Mouse (Mus musculus): ENCODE data around the gene Slc18a2. TPM values are rescaled to one million over a fixed set of nuclear protein-coding genes. Genes with fewer than 3 reads are reported as not detected.

The Slc18a2 gene
- not detected in 2 replicates for polyA plus RNA-seq (2012; ENCODE audit: insufficient read depth, insufficient read length, low replicate concordance, missing spikeins)

DNA sequence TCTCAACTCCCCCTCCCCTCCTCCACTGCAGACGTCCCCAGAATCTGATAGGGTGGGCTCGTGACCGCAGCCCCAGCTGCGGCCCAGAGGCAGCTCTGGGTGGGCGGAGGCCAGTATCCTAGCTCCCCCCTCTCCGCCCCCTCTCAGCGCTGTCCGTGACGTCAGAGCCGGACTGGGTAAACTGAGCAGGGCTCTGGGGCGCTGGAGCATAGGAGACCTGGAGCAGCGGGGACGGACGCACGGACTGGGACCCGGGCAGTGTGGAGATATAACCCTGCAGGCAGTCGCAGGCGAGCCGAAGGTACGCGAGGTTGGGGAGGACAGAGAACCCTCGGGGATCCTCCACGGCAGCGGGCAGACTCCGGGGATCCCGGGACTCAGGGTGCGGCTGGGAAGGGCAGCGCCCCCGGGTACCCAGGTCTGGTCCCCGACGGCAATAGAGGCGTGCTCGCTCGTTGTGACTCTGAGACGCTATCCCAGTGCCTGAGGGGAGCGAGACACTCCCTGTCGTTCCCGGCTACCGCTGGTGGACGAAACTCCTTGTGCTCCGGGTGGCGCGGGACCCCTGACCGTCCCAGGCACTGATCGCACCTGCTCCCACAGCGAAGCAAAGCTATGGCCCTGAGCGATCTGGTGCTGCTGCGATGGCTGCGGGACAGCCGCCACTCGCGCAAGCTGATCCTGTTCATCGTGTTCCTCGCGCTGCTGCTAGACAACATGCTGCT lies at the start of gene Slc18a2:
Gene Slc18a2 (plus strand): TSS at position 179 of the 725 bp plus-strand sequence.
- TF ChIP-seq CTCF (IDR thresholded peaks at IDR 0.05; ENCODE audit: insufficient read depth, low read depth, low read length) (no peak), POLR2A (IDR thresholded peaks at IDR 0.05; ENCODE audit: insufficient read depth, low read depth, low read length) (no peak)
- WGBS, result 6% methylated on average over 55 of the region's 55 CpGs
- H3K4me1 ChIP-seq (ENCODE audit: control insufficient read depth, insufficient read depth, low read length), result peaks cover 21% of the 10 kb centered on the region
- H3K4me3 ChIP-seq (ENCODE audit: insufficient read depth, low read depth, low read length), result peak within 1 kb of the TSS; percentile 38
- H3K27ac ChIP-seq (ENCODE audit: insufficient read depth, low read depth, low read length), result no peak within 1 kb of the TSS

DNA sequence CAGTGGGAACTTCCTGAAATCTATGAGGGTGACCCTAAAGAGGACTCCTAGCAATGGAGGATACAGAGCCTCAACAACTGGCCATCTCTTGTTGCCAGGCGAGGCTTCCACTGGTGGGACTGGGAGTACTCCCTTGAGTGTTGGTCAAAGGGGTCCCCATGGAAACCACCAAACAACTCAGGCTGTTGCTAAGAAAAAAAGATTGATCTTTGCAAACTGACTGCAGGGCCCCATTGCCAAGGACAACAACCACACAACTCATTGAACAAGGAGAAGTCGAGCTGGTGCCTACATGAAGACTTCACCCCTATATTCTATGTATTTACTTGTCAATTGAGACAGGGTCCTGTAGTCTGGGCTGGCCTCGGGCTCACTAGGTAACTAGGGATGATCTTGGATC lies 43.8 kb upstream of the Slc18a2 start:
- no peak overlapping the region for H3K27ac ChIP-seq (ENCODE audit: insufficient read depth, low read depth, low read length)
- H3K4me3 ChIP-seq (ENCODE audit: insufficient read depth, low read depth, low read length), result no peak overlapping the region
- no peak for TF ChIP-seq CTCF (IDR thresholded peaks at IDR 0.05; ENCODE audit: insufficient read depth, low read depth, low read length)
- TF ChIP-seq POLR2A (IDR thresholded peaks at IDR 0.05; ENCODE audit: insufficient read depth, low read depth, low read length), result no peak
- no peaks in the 10 kb centered on the region for H3K4me1 ChIP-seq (ENCODE audit: control insufficient read depth, insufficient read depth, low read length)
- 90% methylated on average over 3 of the region's 3 CpGs for WGBS

DNA sequence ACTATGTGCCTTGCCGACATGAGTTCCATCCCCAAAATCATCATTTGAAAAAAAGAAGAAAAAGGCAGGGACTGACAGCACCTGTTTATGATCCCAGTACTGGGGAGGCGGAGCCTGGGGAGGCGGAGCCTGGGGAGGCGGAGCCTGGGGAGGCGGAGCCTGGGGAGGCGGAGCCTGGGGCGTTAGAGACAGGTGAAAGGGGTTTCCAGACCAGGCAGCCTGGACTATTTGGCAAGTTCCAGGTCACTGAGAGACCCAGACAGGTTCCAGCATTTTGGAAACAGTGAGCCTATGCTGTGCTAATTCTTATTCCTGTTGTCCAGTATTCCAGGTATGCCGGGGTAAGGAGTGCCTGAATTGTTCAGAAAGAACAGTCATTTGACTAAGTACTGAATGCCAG lies 41.7 kb upstream of the Slc18a2 start, which contains the start of gene Kcnk18:
Gene Kcnk18 (plus strand): TSS at position 224 of the 400 bp plus-strand sequence.
- 92% methylated on average over 8 of the region's 8 CpGs for WGBS
- H3K4me1 ChIP-seq (ENCODE audit: control insufficient read depth, insufficient read depth, low read length), result no peaks in the 10 kb centered on the region
- H3K4me3 ChIP-seq (ENCODE audit: insufficient read depth, low read depth, low read length), result no peak within 1 kb of the TSS
- no peak within 1 kb of the TSS for H3K27ac ChIP-seq (ENCODE audit: insufficient read depth, low read depth, low read length)
- TF ChIP-seq POLR2A (IDR thresholded peaks at IDR 0.05; ENCODE audit: insufficient read depth, low read depth, low read length), result no peak
- TF ChIP-seq CTCF (IDR thresholded peaks at IDR 0.05; ENCODE audit: insufficient read depth, low read depth, low read length), result no peak

DNA sequence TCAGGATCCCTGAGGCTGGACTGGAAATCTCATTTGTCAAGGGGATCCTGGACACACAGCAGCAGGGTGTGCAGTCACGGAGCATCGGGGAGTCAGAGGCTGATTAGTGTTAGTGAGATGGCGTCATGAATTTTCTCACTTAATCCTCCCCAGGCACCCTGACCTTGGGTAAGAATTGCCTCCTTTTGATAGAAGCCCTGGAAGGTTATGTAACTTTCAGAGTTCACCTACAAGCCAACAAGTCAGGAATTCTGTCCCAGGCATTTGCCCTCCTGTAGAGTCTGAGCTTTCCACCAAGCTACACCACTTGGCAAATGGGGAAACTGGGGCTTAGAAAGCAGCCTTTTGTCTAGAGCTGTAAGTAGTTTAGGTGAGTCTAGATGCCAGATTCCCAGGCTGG lies 39.6 kb upstream of the Slc18a2 start:
- WGBS, result 75% methylated on average over 3 of the region's 3 CpGs
- no peaks in the 10 kb centered on the region for H3K4me1 ChIP-seq (ENCODE audit: control insufficient read depth, insufficient read depth, low read length)
- no peak overlapping the region for H3K4me3 ChIP-seq (ENCODE audit: insufficient read depth, low read depth, low read length)
- TF ChIP-seq CTCF (IDR thresholded peaks at IDR 0.05; ENCODE audit: insufficient read depth, low read depth, low read length) (no peak), POLR2A (IDR thresholded peaks at IDR 0.05; ENCODE audit: insufficient read depth, low read depth, low read length) (no peak)
- H3K27ac ChIP-seq (ENCODE audit: insufficient read depth, low read depth, low read length), result no peak overlapping the region

DNA sequence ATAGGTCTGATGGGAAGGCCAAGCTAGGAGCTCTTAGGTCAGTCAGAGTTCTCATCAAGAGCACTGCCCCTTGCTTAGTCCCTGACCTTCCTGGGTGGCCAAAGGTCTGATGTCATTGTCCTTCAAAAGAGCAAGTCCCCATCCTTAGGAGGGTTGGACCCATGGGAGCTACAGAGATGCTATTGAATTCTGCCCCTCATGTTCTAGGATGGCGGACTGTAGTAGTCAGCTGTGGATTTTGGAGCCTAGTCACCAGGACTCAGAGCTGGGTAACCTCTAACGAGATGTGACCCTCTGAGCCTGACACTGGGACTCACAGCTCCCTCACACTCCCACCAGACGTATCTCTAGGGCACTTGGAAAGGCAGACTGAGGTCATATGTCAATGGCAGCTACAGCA lies 32.3 kb upstream of the Slc18a2 start:
- WGBS, result 85% methylated on average over 3 of the region's 3 CpGs
- H3K4me3 ChIP-seq (ENCODE audit: insufficient read depth, low read depth, low read length), result no peak overlapping the region
- H3K4me1 ChIP-seq (ENCODE audit: control insufficient read depth, insufficient read depth, low read length), result no peaks in the 10 kb centered on the region
- no peak overlapping the region for H3K27ac ChIP-seq (ENCODE audit: insufficient read depth, low read depth, low read length)
- TF ChIP-seq CTCF (IDR thresholded peaks at IDR 0.05; ENCODE audit: insufficient read depth, low read depth, low read length) (no peak), POLR2A (IDR thresholded peaks at IDR 0.05; ENCODE audit: insufficient read depth, low read depth, low read length) (no peak)

DNA sequence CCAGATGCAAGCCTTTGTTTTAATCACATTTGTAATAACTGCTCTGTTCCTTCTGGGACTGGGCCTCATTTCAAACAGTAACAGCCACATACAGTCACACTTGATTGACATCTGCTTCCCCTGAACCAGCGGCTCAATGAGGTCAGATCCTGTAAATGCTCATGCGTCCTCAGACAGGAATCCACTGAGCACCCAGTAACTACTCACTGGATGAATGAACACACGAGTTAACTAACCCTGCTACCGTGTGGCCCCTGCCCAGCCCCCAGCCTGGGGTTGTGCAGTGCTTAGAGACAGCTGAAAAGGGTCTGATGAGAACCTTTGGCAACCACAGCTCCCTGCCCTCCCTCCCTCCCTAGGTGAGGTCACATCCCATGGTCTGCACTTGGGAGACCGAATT lies 27.9 kb upstream of the Slc18a2 start:
- TF ChIP-seq POLR2A (IDR thresholded peaks at IDR 0.05; ENCODE audit: insufficient read depth, low read depth, low read length) (no peak), CTCF (IDR thresholded peaks at IDR 0.05; ENCODE audit: insufficient read depth, low read depth, low read length) (no peak)
- no peak overlapping the region for H3K4me3 ChIP-seq (ENCODE audit: insufficient read depth, low read depth, low read length)
- WGBS, result 67% methylated on average over 5 of the region's 5 CpGs
- H3K4me1 ChIP-seq (ENCODE audit: control insufficient read depth, insufficient read depth, low read length), result no peaks in the 10 kb centered on the region
- no peak overlapping the region for H3K27ac ChIP-seq (ENCODE audit: insufficient read depth, low read depth, low read length)

DNA sequence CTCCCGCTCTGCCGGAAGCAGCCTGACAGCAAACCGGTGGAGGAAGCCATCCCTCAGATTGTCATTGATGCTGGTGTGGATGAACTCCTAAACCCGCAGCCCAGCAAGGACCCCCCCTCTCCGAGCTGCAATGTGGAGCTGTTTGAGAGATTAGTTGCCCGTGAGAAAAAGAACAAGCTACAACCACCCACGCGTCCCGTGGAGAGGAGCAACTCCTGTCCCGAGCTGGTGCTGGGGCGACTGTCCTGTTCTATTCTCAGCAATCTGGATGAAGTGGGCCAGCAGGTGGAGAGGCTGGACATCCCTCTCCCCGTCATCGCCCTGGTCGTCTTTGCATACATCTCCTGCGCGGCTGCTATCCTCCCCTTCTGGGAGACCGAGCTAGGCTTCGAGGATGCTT lies 25.7 kb upstream of the Slc18a2 start:
- H3K4me1 ChIP-seq (ENCODE audit: control insufficient read depth, insufficient read depth, low read length), result no peaks in the 10 kb centered on the region
- 92% methylated on average over 18 of the region's 18 CpGs for WGBS
- TF ChIP-seq POLR2A (IDR thresholded peaks at IDR 0.05; ENCODE audit: insufficient read depth, low read depth, low read length) (no peak), CTCF (IDR thresholded peaks at IDR 0.05; ENCODE audit: insufficient read depth, low read depth, low read length) (no peak)
- no peak overlapping the region for H3K4me3 ChIP-seq (ENCODE audit: insufficient read depth, low read depth, low read length)
- no peak overlapping the region for H3K27ac ChIP-seq (ENCODE audit: insufficient read depth, low read depth, low read length)

DNA sequence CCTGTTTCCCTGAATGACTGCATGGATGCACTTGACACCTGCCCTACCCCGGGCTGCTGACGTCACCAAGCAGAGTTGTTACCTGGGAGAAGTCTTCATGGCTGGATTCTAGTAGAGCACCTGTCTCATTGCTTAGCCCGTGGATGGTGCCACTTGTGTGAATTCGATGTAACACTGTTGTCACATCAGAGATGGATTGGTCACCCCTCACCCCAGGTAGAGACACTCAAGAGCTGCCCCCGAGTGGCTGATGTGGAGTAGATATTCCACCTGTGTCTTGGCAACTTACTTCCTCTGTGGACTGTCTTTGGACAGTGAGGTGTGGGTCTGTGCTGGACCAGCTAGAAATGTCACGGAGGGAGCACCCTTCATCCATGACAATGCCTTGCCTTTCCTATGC lies 24.6 kb upstream of the Slc18a2 start:
- no peak overlapping the region for H3K27ac ChIP-seq (ENCODE audit: insufficient read depth, low read depth, low read length)
- H3K4me3 ChIP-seq (ENCODE audit: insufficient read depth, low read depth, low read length), result no peak overlapping the region
- H3K4me1 ChIP-seq (ENCODE audit: control insufficient read depth, insufficient read depth, low read length), result no peaks in the 10 kb centered on the region
- 85% methylated on average over 6 of the region's 6 CpGs for WGBS
- no peak for TF ChIP-seq CTCF (IDR thresholded peaks at IDR 0.05; ENCODE audit: insufficient read depth, low read depth, low read length)
- no peak for TF ChIP-seq POLR2A (IDR thresholded peaks at IDR 0.05; ENCODE audit: insufficient read depth, low read depth, low read length)

DNA sequence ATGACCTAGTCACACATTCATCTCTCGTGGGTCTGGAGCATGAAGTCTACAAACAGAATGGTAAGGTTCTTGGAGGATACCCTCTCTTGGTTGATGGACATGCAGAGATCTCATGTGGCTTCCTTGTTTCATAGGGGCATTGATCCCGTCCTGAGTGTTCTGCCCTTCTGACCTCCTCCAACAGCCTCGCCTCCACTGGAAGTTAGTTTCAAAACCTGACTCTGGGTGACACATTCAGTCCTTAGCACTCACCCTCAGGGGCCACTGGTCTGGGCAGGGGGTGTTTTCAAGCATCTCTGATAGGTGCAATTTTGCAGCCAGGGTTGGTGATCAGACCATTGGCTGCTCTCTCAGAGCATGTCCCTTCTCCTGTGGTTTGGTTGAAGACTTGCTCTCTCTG lies 22.1 kb upstream of the Slc18a2 start:
- no peaks in the 10 kb centered on the region for H3K4me1 ChIP-seq (ENCODE audit: control insufficient read depth, insufficient read depth, low read length)
- no peak overlapping the region for H3K27ac ChIP-seq (ENCODE audit: insufficient read depth, low read depth, low read length)
- 91% methylated on average over 3 of the region's 3 CpGs for WGBS
- no peak overlapping the region for H3K4me3 ChIP-seq (ENCODE audit: insufficient read depth, low read depth, low read length)
- TF ChIP-seq CTCF (IDR thresholded peaks at IDR 0.05; ENCODE audit: insufficient read depth, low read depth, low read length) (no peak), POLR2A (IDR thresholded peaks at IDR 0.05; ENCODE audit: insufficient read depth, low read depth, low read length) (no peak)
